Mouse (Mus musculus) small intestine, adult 2 months (tissue): ENCODE results near the gene Bcl2l2.

Experiments
- CTCF ChIP-seq: fragments of 200-500 bp; IDR thresholded peaks from 2 replicates; pipeline ENCODE4 v1.5.1; 2012; ENCODE audit warnings: low read depth, mild to moderate bottlenecking, control low read depth, inconsistent platforms, low read length, moderate library complexity, mixed read lengths; ENCODE audit not compliant: insufficient replicate concordance, insufficient read length; ENCODE audit errors: extremely low read depth
- POLR2A ChIP-seq: fragments of 200-500 bp; IDR thresholded peaks from 2 replicates; pipeline ENCODE4 v1.6.1; 2012; ENCODE audit warnings: low read depth, mild to moderate bottlenecking, control low read depth, inconsistent platforms, low read length, moderate library complexity

DNA sequence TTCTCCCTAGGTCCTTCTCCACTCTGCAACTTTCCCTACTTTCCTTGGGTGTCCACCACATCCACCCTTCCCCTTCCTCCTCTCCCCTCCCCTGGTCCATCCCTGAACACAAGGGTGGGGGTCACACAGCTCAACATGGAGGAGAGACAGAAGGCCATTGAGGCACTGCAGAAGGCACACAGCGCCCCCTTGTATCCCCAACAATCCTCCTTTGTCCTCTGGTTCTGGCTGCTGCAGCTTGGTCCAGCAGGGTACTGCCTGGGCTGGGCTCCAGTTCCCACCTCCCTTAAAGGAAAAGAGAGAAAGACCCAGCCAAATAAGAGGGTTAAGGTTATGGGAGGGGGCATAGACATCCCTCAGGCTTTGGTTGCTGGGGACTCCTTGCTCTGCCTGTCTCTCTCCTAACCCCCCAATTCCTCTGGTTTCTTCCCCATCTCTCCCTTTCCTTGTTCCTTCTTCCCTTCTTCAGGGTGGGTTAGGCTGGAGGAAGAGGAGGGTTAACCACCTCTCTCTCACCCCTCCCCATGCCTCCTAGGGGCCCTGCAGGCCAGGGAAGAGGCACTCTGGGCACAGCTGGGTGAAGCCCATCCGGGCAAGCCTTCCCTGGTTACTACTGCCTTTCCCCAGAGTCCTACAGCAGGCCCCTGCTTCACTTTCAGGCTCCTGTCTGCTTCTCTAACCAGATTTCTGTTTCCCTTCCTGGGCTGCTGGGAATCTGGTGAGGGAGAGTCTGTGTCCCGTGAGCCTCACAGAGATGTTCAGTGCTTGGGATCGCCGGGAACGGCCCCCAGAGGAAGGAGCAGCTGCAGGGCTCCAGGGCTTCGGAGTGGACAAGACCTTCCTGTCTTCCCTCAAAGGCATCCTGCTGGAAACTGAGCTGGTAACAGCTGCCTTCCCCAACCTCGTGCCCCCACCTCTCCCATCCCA, 53.0 kb downstream of the Bcl2l2 start, which contains the start of gene Cmtm5:
- no peak for TF ChIP-seq CTCF
- no peak for TF ChIP-seq POLR2A
